Mouse (Mus musculus) ES-E14 (cell line): Measurements from ENCODE around the gene Colgalt2.

Source experiments
- HCFC1 ChIP-seq: IDR thresholded peaks from 2 replicates; pipeline ENCODE4 v1.6.1; 2012; ENCODE audit warnings: low read length, inconsistent platforms, borderline replicate concordance; ENCODE audit not compliant: insufficient read depth
- MAFK ChIP-seq: IDR thresholded peaks from 2 replicates; pipeline ENCODE4 v1.6.1; 2014; ENCODE audit warnings: mild to moderate bottlenecking, low read depth, low read length, inconsistent platforms; ENCODE audit not compliant: insufficient read depth
- ZC3H11A ChIP-seq: IDR thresholded peaks from 2 replicates; pipeline ENCODE4 v1.6.1; 2012; ENCODE audit warnings: low read depth, mild to moderate bottlenecking, inconsistent platforms, low read length, borderline replicate concordance
- ZNF384 ChIP-seq: IDR thresholded peaks from 2 replicates; pipeline ENCODE4 v1.6.1; 2012; ENCODE audit warnings: low read depth, low read length, inconsistent platforms

- TF ChIP-seq ZNF384, result no peak
- no peak for TF ChIP-seq MAFK
- TF ChIP-seq ZC3H11A, result no peak
- TF ChIP-seq HCFC1, result no peak
These were observed 134.9 kb downstream of the Colgalt2 start for GRCm38 (mm10) chr1:152534531-152534930.
